Mouse (Mus musculus) splenic B cell, adult 2 months (primary cell): ENCODE results near the gene Dennd6a.
A peak's percentile ranks its signal among the peaks of the same experiment; 100 is the strongest.

Source experiments
- DNase-seq: peaks from one replicate; pipeline ENCODE4 v3.0.0-alpha.2; 2011; ENCODE audit warnings: low read depth, low spot score
- H3K27me3 ChIP-seq: 2 replicates; pipeline ENCODE4 v1.6.1; 2012; ENCODE audit warnings: mild to moderate bottlenecking, low read length, moderate library complexity, mixed read lengths; ENCODE audit not compliant: control insufficient read depth, poor library complexity, insufficient read depth, severe bottlenecking
- H3K36me3 ChIP-seq: 2 replicates; pipeline ENCODE4 v1.6.1; 2012; ENCODE audit warnings: mild to moderate bottlenecking, low read length, moderate library complexity, mixed read lengths; ENCODE audit not compliant: control insufficient read depth, poor library complexity, insufficient read depth, severe bottlenecking

Dennd6a gene

GRCm38 (mm10) chr14:26550712-26551111 lies 22.9 kb upstream of the Dennd6a start:
- H3K27me3 ChIP-seq = no peaks in the 10 kb centered on the region
- H3K36me3 ChIP-seq = no peaks in the 10 kb centered on the region
- DNase-seq = no peak

- DNase-seq = no peak
- Histone ChIP-seq H3K27me3 (no peaks in the 10 kb centered on the region), H3K36me3 (no peaks in the 10 kb centered on the region)
Measured at GRCm38 (mm10) chr14:26552441-26552840, 21.2 kb upstream of the Dennd6a start.

- H3K36me3 ChIP-seq = no peaks in the 10 kb centered on the region
- no peak for DNase-seq
- H3K27me3 ChIP-seq = no peaks in the 10 kb centered on the region
Measured at GRCm38 (mm10) chr14:26552853-26553252, 20.8 kb upstream of the Dennd6a start.

- no peak for DNase-seq
- Histone ChIP-seq H3K27me3 (no peaks in the 10 kb centered on the region), H3K36me3 (no peaks in the 10 kb centered on the region)
Measured at GRCm38 (mm10) chr14:26557581-26557980, 16.1 kb upstream of the Dennd6a start.

GRCm38 (mm10) chr14:26558536-26558935 lies 15.1 kb upstream of the Dennd6a start:
- no peak for DNase-seq
- Histone ChIP-seq H3K27me3 (no peaks in the 10 kb centered on the region), H3K36me3 (no peaks in the 10 kb centered on the region)

- H3K27me3 ChIP-seq = no peaks in the 10 kb centered on the region
- no peak for DNase-seq
- H3K36me3 ChIP-seq = no peaks in the 10 kb centered on the region
Measured at GRCm38 (mm10) chr14:26562247-26562646, 11.4 kb upstream of the Dennd6a start.

GRCm38 (mm10) chr14:26569880-26570279 lies 3.8 kb upstream of the Dennd6a start:
- DNase-seq = peak; percentile 6
- Histone ChIP-seq H3K27me3 (no peaks in the 10 kb centered on the region), H3K36me3 (no peaks in the 10 kb centered on the region)

GRCm38 (mm10) chr14:26571951-26572675 lies 1.5 kb upstream of the Dennd6a start:
- no peaks in the 10 kb centered on the region for H3K27me3 ChIP-seq
- peak; percentile 70 for DNase-seq
- H3K36me3 ChIP-seq = no peaks in the 10 kb centered on the region

GRCm38 (mm10) chr14:26576255-26576780 lies 2.7 kb downstream of the Dennd6a start:
- no peak for DNase-seq
- no peaks in the 10 kb centered on the region for H3K36me3 ChIP-seq
- H3K27me3 ChIP-seq = no peaks in the 10 kb centered on the region

- peak; percentile 19 for DNase-seq
- no peaks in the 10 kb centered on the region for H3K27me3 ChIP-seq
- peaks cover 3% of the 10 kb centered on the region for H3K36me3 ChIP-seq
Measured at GRCm38 (mm10) chr14:26578791-26579191, 5.1 kb downstream of the Dennd6a start.

- H3K36me3 ChIP-seq = peaks cover 3% of the 10 kb centered on the region
- DNase-seq = peak; percentile 91
- no peaks in the 10 kb centered on the region for H3K27me3 ChIP-seq
Measured at GRCm38 (mm10) chr14:26579346-26580343, 6.0 kb downstream of the Dennd6a start.

GRCm38 (mm10) chr14:26583645-26584044 lies 10.0 kb downstream of the Dennd6a start:
- no peak for DNase-seq
- H3K36me3 ChIP-seq = peaks cover 3% of the 10 kb centered on the region

GRCm38 (mm10) chr14:26587116-26587515 lies 13.5 kb downstream of the Dennd6a start:
- no peak for DNase-seq
- no peaks in the 10 kb centered on the region; the same call in none of the 2 replicates for H3K36me3 ChIP-seq
- no peaks in the 10 kb centered on the region for H3K27me3 ChIP-seq

More at GRCm38 (mm10) chr14:26583645-26584044, 10.0 kb downstream of the Dennd6a start:
- H3K27me3 ChIP-seq = no peaks in the 10 kb centered on the region

- 0 out of 2 replicates have a peak, but pooled peaks cover 7% of the 10 kb centered on the region for H3K36me3 ChIP-seq
- no peaks in the 10 kb centered on the region for H3K27me3 ChIP-seq
- DNase-seq = peak; percentile 43
Measured at GRCm38 (mm10) chr14:26591353-26591752, 17.7 kb downstream of the Dennd6a start.
